Mouse (Mus musculus): ENCODE measurements around the gene Pigc.

DNA sequence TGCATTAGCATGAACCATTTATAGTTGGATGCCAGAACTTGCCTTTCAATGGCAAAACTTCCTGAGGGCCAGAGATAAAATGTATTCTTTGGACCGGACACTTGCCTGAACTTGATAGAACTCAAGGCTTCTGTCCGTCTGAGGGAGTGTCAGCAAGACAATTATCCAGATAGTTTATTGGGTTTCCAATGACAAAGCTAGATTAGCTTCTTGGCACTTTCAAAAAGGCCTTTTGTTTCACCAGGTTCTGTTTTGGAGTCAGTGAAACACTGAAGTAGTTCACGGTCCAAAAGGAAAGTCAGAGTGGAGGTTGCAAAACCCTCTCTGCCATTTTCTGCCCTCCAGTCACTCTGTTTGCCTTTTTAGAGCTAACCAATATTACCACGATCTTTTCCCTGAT is 37.7 kb upstream of the Pigc start:
- no peak for TF ChIP-seq CTCF (IDR thresholded peaks at IDR 0.05; ENCODE audit: low read depth)
- no peak for TF ChIP-seq EP300 (IDR thresholded peaks at IDR 0.05; ENCODE audit: low read depth)
